Mouse (Mus musculus) cerebellum, adult 2 months (tissue): Measurements from ENCODE around the gene Ilk. TPM values are rescaled to one million over a fixed set of nuclear protein-coding genes. Genes with fewer than 3 reads are reported as not detected.

Experiments used
- DNase-seq, 2 experiments: peaks; one replicate each; pipeline ENCODE4 v3.0.0; 2021
- H3K27ac ChIP-seq: fragments of 200-500 bp; 2 replicates; pipeline ENCODE4 v1.5.1; 2012; ENCODE audit warnings: low read length, control low read depth, inconsistent platforms; ENCODE audit not compliant: insufficient read depth
- H3K27me3 ChIP-seq: fragments of 200-500 bp; 2 replicates; pipeline ENCODE4 v1.6.1; 2012; ENCODE audit warnings: inconsistent platforms, mild to moderate bottlenecking, low read length, moderate library complexity; ENCODE audit not compliant: control insufficient read depth, insufficient read depth
- H3K4me1 ChIP-seq: fragments of 200-500 bp; 2 replicates; pipeline ENCODE4 v1.6.1; 2011; ENCODE audit warnings: low read length; ENCODE audit not compliant: control insufficient read depth, insufficient read depth
- H3K4me3 ChIP-seq: fragments of 200-500 bp; replicated peaks from 2 replicates; pipeline ENCODE3; 2011; ENCODE audit warnings: mild to moderate bottlenecking, low read depth, low read length, control low read depth; ENCODE audit not compliant: insufficient read depth
- CTCF ChIP-seq: fragments of 200-500 bp; IDR thresholded peaks from 2 replicates; pipeline ENCODE4 v1.5.1; 2011; ENCODE audit warnings: low read depth, mild to moderate bottlenecking, control low read depth, low read length, moderate library complexity, borderline replicate concordance; ENCODE audit not compliant: insufficient read depth
- POLR2A ChIP-seq: fragments of 200-500 bp; IDR thresholded peaks from 2 replicates; pipeline ENCODE4 v1.6.1; 2011; ENCODE audit warnings: low read length, control low read depth, borderline replicate concordance; ENCODE audit not compliant: insufficient read depth
- WGBS: fragments of 180-500 bp; shearing (Covaris S2); methylation state at CpG from one replicate; pipeline ENCODE4 v1.1.7; 2018; 5-methylcytosine and 5-hydroxymethylcytosine counted together
- polyA plus RNA-seq: library from polyadenylated mRNA; depleted of rRNA; stranded (reverse); fragments of >200 nt; gene quantifications from 2 replicates; pipeline ENCODE4 v1.2.3, GENCODE M21; 2012

Gene Ilk
- polyA plus RNA-seq, 1 experiment, result 182 TPM

DNA sequence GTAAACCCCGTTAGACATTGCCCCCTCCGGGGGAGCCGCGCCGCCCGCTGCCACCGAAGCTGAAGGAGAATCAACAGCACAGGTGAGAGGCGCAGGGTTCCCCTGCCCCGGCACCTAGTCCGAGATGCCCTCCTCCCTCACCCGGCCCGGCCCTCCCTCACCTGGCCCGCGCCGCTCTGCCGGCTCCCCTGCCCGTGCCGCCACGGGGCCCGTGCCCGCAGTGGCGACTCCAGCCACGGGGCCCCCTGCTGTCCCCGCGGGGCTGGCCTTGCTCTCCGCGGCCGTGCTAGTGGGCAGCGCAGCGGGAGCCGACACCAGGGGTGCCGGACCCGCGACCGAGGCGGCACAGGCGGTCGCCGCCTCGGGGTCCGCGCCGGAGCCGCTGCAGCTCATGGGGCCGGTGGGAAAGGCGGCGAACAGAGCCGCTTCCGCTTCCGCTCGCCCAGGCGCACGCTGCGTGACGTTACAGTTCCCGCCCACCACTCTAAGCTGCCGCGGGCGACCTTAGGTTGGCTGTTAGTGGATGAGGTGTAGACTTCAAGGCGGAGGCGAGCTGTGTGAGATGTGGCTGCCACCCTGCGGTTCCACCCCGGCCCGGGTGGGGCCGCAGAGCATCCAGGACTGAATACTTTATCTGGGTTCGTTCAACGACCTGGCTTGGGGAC, 7.7 kb downstream of the Ilk start, which contains the start of gene Taf10:
Taf10 (minus strand) TSS at position 436 of the 665 bp plus-strand sequence.
- peak; percentile 29; the same call in 1 of the 2 replicates for TF ChIP-seq CTCF
- peak; percentile 76 for TF ChIP-seq POLR2A
- Histone ChIP-seq H3K4me3 (peak within 1 kb of the TSS; percentile 41), H3K4me1 (no peaks in the 10 kb centered on the region), H3K27ac (peak within 1 kb of the TSS; percentile 16; the same call in 1 of the 2 replicates), H3K27me3 (no peaks in the 10 kb centered on the region)
- under 1% methylated on average over 67 of the region's 67 CpGs for WGBS
- peak; percentile 88 for DNase-seq

DNA sequence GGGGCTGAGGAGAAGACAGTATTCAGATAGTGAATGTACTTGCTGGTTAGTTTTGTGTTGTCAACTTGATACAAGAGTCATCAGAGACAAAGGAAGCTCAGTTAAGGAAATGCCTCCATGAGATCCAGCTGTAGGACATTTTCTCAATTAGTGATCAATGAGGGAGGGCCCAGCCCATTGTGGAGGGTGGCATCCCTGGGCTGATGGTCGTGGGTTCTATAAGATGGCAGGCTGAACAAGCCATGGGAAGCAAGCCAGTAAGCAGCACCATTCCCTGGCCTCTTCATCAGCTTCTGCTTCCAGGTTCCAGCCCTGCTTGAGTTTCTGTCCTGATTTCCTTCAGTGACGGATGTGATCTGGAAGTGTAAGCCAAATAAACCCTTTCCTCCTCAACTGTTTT, 11.4 kb downstream of the Ilk start:
- no peak for DNase-seq
- WGBS, result 69% methylated on average over 2 of the region's 2 CpGs
- Histone ChIP-seq H3K4me1 (no peaks in the 10 kb centered on the region), H3K27ac (no peak overlapping the region), H3K27me3 (no peaks in the 10 kb centered on the region), H3K4me3 (no peak overlapping the region)
- TF ChIP-seq POLR2A (no peak), CTCF (no peak)

DNA sequence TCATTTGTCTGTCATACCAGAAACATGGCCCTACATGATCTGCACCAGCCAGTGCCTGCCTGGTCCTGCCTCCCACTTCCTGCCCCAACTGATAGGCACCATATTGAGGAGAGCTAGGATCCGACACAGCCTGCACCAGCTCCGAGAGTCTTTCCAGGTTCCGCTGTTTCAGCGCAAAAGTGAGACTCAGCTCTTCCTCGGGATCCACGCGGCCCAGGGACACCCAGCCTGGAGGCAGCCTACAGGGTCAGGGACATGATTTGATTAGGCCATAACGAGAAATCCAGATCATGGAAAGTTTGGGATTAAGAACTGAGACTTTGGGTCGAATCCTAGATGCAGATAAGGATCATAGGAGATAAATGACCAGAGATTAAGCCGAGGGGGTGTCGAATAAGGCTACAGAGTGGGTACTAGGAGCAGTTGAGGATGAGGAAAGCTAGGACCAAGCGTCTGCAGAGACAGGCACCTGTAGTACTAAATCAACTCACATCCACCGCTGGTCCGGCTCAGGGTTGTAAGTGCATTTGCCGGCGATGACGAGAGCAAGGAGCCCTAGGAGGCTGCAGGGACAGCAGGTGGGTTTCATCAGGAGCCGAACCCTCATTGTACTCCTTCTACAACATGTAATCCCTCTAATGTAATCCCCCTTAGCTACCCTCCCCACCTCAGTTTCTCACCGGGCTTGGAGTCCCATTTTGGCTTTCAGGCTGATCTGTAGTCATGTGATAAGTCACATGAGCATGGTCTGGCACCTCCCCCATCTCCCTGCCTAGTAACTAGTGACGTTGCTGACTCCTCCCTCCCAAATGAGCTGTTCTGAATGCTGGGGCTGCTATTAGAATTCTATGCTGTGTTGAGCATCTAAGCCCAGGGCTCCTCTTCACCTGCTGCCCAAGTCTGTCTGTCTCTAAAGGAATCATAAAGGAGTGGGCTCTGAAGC, 15.4 kb downstream of the Ilk start, which contains the start of gene Tpp1:
Tpp1 (minus strand) TSS at position 745 of the 943 bp plus-strand sequence.
- TF ChIP-seq CTCF (no peak), POLR2A (peak; percentile 84; the same call in 1 of the 2 replicates)
- H3K4me1 ChIP-seq, result no peaks in the 10 kb centered on the region; the same call in 1 of the 2 replicates
- peak within 1 kb of the TSS; percentile 83 for H3K27ac ChIP-seq
- DNase-seq, result peak; percentile 93 to 95
- H3K4me3 ChIP-seq, result peak within 1 kb of the TSS; percentile 90
- H3K27me3 ChIP-seq, result no peaks in the 10 kb centered on the region
- 8% methylated on average over 20 of the region's 20 CpGs for WGBS

DNA sequence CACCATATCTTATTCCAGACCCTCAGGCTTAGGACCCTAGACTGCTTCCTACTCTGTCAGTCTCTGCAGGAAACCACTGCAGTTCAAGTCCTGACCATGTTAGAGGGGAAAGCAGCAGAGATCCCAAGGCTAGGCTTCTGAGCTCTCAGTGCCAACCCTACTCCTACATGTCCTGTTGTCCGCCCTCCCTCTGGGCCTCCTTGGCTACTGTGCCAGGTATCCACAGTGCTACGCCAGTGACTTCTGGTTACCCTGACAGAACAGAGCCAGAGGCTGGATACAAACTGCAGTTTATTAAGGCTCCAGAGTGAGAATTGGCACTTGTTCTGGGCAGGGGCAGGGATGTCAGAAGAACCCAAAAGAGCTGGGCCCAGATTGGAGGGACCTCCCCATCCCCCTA, 16.3 kb downstream of the Ilk start:
- H3K27ac ChIP-seq, result peak overlapping the region; percentile 0; the same call in 1 of the 2 replicates
- DNase-seq, result peak; percentile 56 to 69
- WGBS, result 7% methylated on average over 2 of the region's 2 CpGs
- H3K4me3 ChIP-seq, result no peak overlapping the region
- H3K4me1 ChIP-seq, result no peaks in the 10 kb centered on the region; the same call in 1 of the 2 replicates
- H3K27me3 ChIP-seq, result no peaks in the 10 kb centered on the region
- no peak for TF ChIP-seq POLR2A
- TF ChIP-seq CTCF, result no peak

DNA sequence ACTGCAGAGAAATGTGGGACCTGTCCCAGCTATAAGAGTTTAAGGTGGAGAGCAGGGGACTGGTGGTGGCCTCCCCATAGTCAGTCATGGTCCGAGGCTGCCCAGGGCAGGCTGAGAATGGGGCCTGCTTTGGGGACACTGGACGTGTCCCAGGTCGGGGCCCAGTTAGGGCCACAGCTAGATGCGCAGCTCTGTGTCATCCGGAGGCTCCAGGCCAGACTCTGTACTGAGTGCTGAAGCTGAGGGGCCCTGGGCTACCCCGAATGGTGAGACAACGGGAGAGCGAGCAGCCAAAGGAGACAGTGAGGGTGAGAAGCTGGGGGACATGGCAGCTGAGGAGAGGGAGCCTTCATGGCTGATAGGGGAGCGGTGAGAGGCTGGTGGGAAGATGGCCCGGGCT, 16.9 kb downstream of the Ilk start:
- 93% methylated on average over 10 of the region's 10 CpGs for WGBS
- H3K27ac ChIP-seq, result peak overlapping the region; percentile 0; the same call in 1 of the 2 replicates
- no peaks in the 10 kb centered on the region; the same call in 1 of the 2 replicates for H3K4me1 ChIP-seq
- DNase-seq, result no peak
- H3K27me3 ChIP-seq, result no peaks in the 10 kb centered on the region
- no peak overlapping the region for H3K4me3 ChIP-seq
- TF ChIP-seq POLR2A (no peak), CTCF (no peak)

DNA sequence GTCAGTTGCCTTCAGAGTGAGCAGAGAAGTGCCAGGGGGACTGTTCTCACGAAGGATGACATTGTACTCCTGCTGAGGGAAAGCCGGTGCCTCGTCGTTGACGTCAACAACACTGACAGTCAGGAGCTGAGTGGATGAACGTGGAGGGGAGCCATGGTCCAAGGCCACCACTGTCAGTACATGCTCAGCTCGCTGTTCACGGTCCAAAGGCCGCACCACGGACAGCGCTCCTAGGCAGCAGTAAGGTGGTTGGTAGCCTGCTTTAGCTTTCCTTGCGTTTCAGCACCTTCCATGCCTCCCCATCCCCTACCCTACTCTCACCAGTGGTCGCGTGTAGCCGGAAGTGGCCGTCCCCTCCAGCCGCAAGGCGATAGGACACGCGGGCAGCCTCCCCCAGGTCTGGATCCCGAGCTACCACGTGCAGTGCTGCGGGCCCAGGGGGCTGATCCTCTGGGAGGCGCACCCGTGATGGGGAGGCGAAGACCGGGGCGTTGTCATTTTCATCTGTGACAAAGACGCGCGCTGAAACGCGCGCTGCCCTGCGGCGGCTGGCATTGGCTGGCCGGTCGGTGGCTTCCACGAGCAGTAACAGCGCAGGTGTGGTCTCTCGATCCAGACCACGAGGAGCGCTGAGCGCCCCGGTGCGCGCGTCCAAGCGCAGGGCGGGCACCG, 25.6 kb downstream of the Ilk start:
- 57% methylated on average over 51 of the region's 51 CpGs for WGBS
- Histone ChIP-seq H3K4me1 (no peaks in the 10 kb centered on the region), H3K27ac (no peak overlapping the region), H3K27me3 (no peaks in the 10 kb centered on the region), H3K4me3 (no peak overlapping the region)
- TF ChIP-seq POLR2A (no peak), CTCF (no peak)
- DNase-seq, result no peak

DNA sequence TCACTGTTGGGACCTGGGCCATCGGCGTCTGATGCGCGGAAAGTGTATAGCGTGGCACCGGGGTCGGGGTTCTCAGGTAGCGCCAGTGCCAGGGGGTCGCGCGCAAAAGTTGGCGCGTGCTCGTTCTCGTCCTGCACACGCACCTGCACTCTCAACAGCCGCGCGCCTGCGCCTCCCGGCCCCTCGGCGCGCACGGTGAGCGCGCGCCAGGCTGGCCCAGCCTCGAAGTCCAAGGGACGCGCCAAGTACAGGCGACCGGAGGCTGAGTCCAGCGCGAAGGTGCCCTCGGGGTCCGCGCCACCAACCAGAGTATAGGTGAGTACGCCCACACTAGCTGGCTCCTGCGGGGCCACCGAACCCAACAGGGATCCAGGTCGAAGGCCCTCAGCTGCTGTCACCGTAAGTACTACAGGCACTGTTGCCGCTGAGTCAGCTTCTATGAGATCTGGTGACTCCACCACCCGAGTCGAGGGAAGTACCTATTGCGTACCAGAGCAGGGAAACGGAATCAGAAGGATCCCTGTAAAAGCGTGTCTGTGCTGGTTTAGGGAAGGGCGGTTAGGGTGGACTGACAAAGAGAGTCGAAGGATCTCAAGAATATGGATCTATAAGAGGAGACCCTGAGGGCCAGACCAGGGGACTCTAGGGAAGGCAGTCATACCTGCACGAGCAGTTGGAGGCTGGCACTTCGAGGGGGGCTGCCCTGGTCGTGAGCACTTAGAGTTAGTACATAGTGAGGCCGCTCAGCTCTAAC, 26.3 kb downstream of the Ilk start:
- 62% methylated on average over 55 of the region's 55 CpGs for WGBS
- H3K4me1 ChIP-seq, result no peaks in the 10 kb centered on the region
- no peak overlapping the region for H3K27ac ChIP-seq
- TF ChIP-seq POLR2A (no peak), CTCF (no peak)
- DNase-seq, result no peak
- H3K27me3 ChIP-seq, result no peaks in the 10 kb centered on the region
- H3K4me3 ChIP-seq, result no peak overlapping the region
